Mouse (Mus musculus): ENCODE measurements at regions not wholly inside any gene's neighbourhood (a gene's known extent, or its start where the extent isn't known, plus 50 kb on each side); places are given as distances from the start of the nearest gene placed in this dataset.

- no peak for TF ChIP-seq POLR2A (IDR thresholded peaks at IDR 0.05; ENCODE audit: borderline replicate concordance, extremely low read depth, insufficient read depth, insufficient read length, poor library complexity, severe bottlenecking)
- no peak for TF ChIP-seq CTCF (IDR thresholded peaks at IDR 0.05; ENCODE audit: borderline replicate concordance, extremely low read depth, insufficient read depth, insufficient read length)
Observed at GRCm38 (mm10) chr5:47261658-47262411, 721.1 kb upstream of the Slit2 start.

Data from brain, embryonic 14.5 days (tissue).